Mouse (Mus musculus) CH12.LX (cell line): ENCODE measurements around the gene Olfr193. TPM values are rescaled to one million over a fixed set of nuclear protein-coding genes. Genes with fewer than 3 reads are reported as not detected.
"Not testable (repeated sequence)": the region's sequence is repeated elsewhere in the genome, so short reads cannot be mapped to it uniquely, and the experiment has no call there.

Experiments used
- DNase-seq: peaks from one replicate; pipeline ENCODE4 v3.0.0-alpha.2; 2013; ENCODE audit errors: extremely low read depth
- H3K27ac ChIP-seq: 2 replicates; pipeline ENCODE4 v1.5.1; 2012; ENCODE audit warnings: low read depth, mild to moderate bottlenecking, control low read depth, moderate library complexity; ENCODE audit not compliant: insufficient read depth
- H3K27me3 ChIP-seq: replicated peaks from 2 replicates; pipeline ENCODE3; 2012; ENCODE audit warnings: inconsistent platforms
- H3K36me3 ChIP-seq, 2 experiments: replicated peaks in 1 of 2; 2 replicates each; pipeline versions ENCODE3 to v1.6.1; 2012; ENCODE audit warnings: inconsistent platforms in 1 of 2, low read length in 1 of 2, mild to moderate bottlenecking in 1 of 2, mixed read lengths in 1 of 2, moderate library complexity in 1 of 2; ENCODE audit not compliant: control insufficient read depth in 1 of 2, insufficient read depth in 1 of 2
- H3K4me1 ChIP-seq, 2 experiments: 2 replicates each; pipeline ENCODE4 v1.6.1; 2012; ENCODE audit warnings: inconsistent platforms in 1 of 2, moderate library complexity in 1 of 2; ENCODE audit not compliant: insufficient read depth in 2 of 2, control insufficient read depth in 1 of 2
- H3K4me2 ChIP-seq: 2 replicates; pipeline ENCODE4 v1.6.1; 2012; ENCODE audit warnings: low read depth, mild to moderate bottlenecking, control low read depth; ENCODE audit not compliant: poor library complexity, insufficient read depth, severe bottlenecking
- H3K4me3 ChIP-seq, 3 experiments: fragments of 150-350 bp in 1 of 3; sonication (generic) in 1 of 3; replicated peaks in 1 of 3; 2 replicates each; pipeline versions ENCODE3 to v1.5.1; 2011 to 2012; ENCODE audit warnings: low read depth in 2 of 3, low read length in 2 of 3, mild to moderate bottlenecking in 2 of 3, moderate library complexity in 2 of 3, control low read depth in 1 of 3, improper control_type of control experiment in 1 of 3, inconsistent platforms in 1 of 3, mixed read lengths in 1 of 3; ENCODE audit not compliant: poor library complexity in 1 of 3
- H3K79me2 ChIP-seq: replicated peaks from 2 replicates; pipeline ENCODE4 v1.6.1; 2012; ENCODE audit warnings: mild to moderate bottlenecking, moderate library complexity; ENCODE audit not compliant: control insufficient read depth, poor library complexity, insufficient read depth, severe bottlenecking; ENCODE audit errors: extremely low read depth
- H3K9ac ChIP-seq: 2 replicates; pipeline ENCODE4 v1.6.1; 2012; ENCODE audit warnings: low read depth, mild to moderate bottlenecking, control low read depth, moderate library complexity; ENCODE audit not compliant: insufficient read depth
- H3K9me3 ChIP-seq: replicated peaks from 2 replicates; pipeline ENCODE3; 2012; ENCODE audit warnings: low read length, inconsistent platforms, mixed read lengths
- GABPA ChIP-seq: IDR thresholded peaks from 2 replicates; pipeline ENCODE4 v1.6.1; 2012; ENCODE audit warnings: low read depth, low read length, improper control_type of control experiment, inconsistent platforms; ENCODE audit not compliant: insufficient replicate concordance
- HCFC1 ChIP-seq: IDR thresholded peaks from 2 replicates; pipeline ENCODE4 v1.6.1; 2012; ENCODE audit warnings: low read depth, mild to moderate bottlenecking, inconsistent platforms, low read length, improper control_type of control experiment
- KAT2A ChIP-seq: IDR thresholded peaks from 2 replicates; pipeline ENCODE4 v1.6.1; 2012; ENCODE audit warnings: low read length, improper control_type of control experiment, inconsistent platforms; ENCODE audit not compliant: insufficient replicate concordance
- MEF2A ChIP-seq: IDR thresholded peaks from 2 replicates; pipeline ENCODE4 v1.6.1; 2014; ENCODE audit warnings: low read depth, mild to moderate bottlenecking, inconsistent platforms, low read length, improper control_type of control experiment, borderline replicate concordance
- NELFE ChIP-seq: IDR thresholded peaks from 2 replicates; pipeline ENCODE4 v1.6.1; 2011; ENCODE audit warnings: low read depth, low read length, improper control_type of control experiment
- PAX5 ChIP-seq: IDR thresholded peaks from 2 replicates; pipeline ENCODE4 v1.6.1; 2012; ENCODE audit warnings: low read length, inconsistent platforms, mixed read lengths
- RAD21 ChIP-seq: IDR thresholded peaks from 2 replicates; pipeline ENCODE4 v1.6.1; 2011; ENCODE audit warnings: low read depth, mild to moderate bottlenecking, low read length, improper control_type of control experiment, moderate library complexity
- SIN3A ChIP-seq: IDR thresholded peaks from 2 replicates; pipeline ENCODE4 v1.6.1; 2012; ENCODE audit warnings: low read length, improper control_type of control experiment, inconsistent platforms
- SMC3 ChIP-seq: IDR thresholded peaks from 2 replicates; pipeline ENCODE4 v1.6.1; 2011; ENCODE audit warnings: low read depth, low read length, improper control_type of control experiment
- TCF12 ChIP-seq: IDR thresholded peaks from 2 replicates; pipeline ENCODE4 v1.6.1; 2014; ENCODE audit warnings: low read depth, mild to moderate bottlenecking, inconsistent platforms, low read length, improper control_type of control experiment
- ZMIZ1 ChIP-seq: IDR thresholded peaks from 2 replicates; pipeline ENCODE4 v1.6.1; 2012; ENCODE audit warnings: low read depth, mild to moderate bottlenecking, inconsistent platforms, low read length, improper control_type of control experiment
- dilution Hi-C: fragments of 300-500 bp; cut with MboI; formaldehyde crosslinking; loops from 2 replicates; pipeline ENCODE4 v1.14.3; 2020; ENCODE audit warnings: low sequenced_read_pairs; ENCODE audit not compliant: extremely low pct_unique_long_range_greater_than_20kb, extremely low pct_ligation_motif_present
- in situ Hi-C: fragments of 300-500 bp; cut with MboI; formaldehyde crosslinking; loops from 3 replicates; pipeline ENCODE4 v1.14.3; 2019; ENCODE audit warnings: low sequenced_read_pairs, low pct_ligation_motif_present, low pct_unique_long_range_greater_than_20kb, mixed read lengths
- polyA plus RNA-seq: library from polyadenylated mRNA; unstranded; fragments of >175 nt; gene quantifications from 2 replicates; pipeline ENCODE4 v1.2.1, GENCODE M21; 2012; ENCODE audit warnings: low read depth; ENCODE audit not compliant: insufficient read length
- total RNA-seq, 2 experiments: library from RNA; depleted of rRNA; stranded (reverse); fragments of 300-350 nt in 1 of 2; fragments of >200 nt in 1 of 2; gene quantifications; 2 replicates each; pipeline ENCODE4 v1.2.3; 2012 to 2014

Olfr193 gene
- total and polyA plus RNA-seq, 3 experiments = not detected

DNA sequence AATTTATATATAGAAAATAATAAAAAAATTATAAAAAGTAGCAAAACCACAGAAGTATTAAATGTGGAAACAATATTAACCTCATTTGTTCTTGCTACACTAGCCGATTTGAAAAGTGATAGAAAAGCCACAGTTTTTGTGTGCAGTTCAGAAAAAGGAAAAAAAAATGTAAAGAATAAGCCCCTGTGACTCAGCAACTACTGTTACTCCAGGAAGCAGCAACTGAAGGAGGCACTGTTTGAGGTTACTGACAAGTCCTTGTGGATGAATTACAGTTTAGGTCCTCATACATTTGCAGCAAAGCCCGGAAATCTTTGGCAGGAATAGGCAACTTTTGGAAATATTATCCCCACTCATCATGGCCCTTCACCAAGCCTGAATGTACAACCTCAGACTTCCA, 6.4 kb downstream of the Olfr193 start:
- H3K9ac ChIP-seq = no peak overlapping the region
- H3K79me2 ChIP-seq = no peaks in the 10 kb centered on the region
- dilution Hi-C loops (no loop called here), in situ Hi-C loops (no loop called here)
- H3K4me2 ChIP-seq = no peak overlapping the region
- no peaks in the 10 kb centered on the region for H3K36me3 ChIP-seq
- no peak overlapping the region for H3K4me3 ChIP-seq
- no peak overlapping the region for H3K27ac ChIP-seq
- H3K9me3 ChIP-seq = no peaks in the 10 kb centered on the region
- H3K4me1 ChIP-seq = no peaks in the 10 kb centered on the region
- TF ChIP-seq ZMIZ1 (no peak), RAD21 (no peak), NELFE (no peak), SIN3A (no peak), MEF2A (no peak)
- TF ChIP-seq, all 38 proteins: peak for 0
- H3K27me3 ChIP-seq = no peaks in the 10 kb centered on the region
- no peak for DNase-seq

GRCm38 (mm10) chr16:59089722-59090121, 22.0 kb downstream of the Olfr193 start, which contains the start of gene Olfr191:
Gene Olfr191, minus strand, starts transcription at chr16:59089822.
- H3K4me1 ChIP-seq, H3K9ac ChIP-seq, H3K27ac ChIP-seq, in situ Hi-C loops, H3K4me2 ChIP-seq, H3K79me2 ChIP-seq, H3K36me3 ChIP-seq, H3K9me3 ChIP-seq, dilution Hi-C loops, H3K4me3 ChIP-seq, H3K27me3 ChIP-seq, DNase-seq: not testable (repeated sequence)

GRCm38 (mm10) chr16:59081113-59081512, 30.6 kb downstream of the Olfr193 start:
- H3K9ac ChIP-seq, H3K4me1 ChIP-seq, H3K4me2 ChIP-seq, H3K27me3 ChIP-seq, in situ Hi-C loops, H3K27ac ChIP-seq, H3K4me3 ChIP-seq, H3K79me2 ChIP-seq, H3K9me3 ChIP-seq, H3K36me3 ChIP-seq, DNase-seq, dilution Hi-C loops: not testable (repeated sequence)

- H3K4me3 ChIP-seq = no peak within 1 kb of the TSS
- H3K27me3 ChIP-seq = no peaks in the 10 kb centered on the region
- H3K9ac ChIP-seq = no peak within 1 kb of the TSS
- no peak within 1 kb of the TSS for H3K27ac ChIP-seq
- H3K4me1 ChIP-seq = no peaks in the 10 kb centered on the region
- no peaks in the 10 kb centered on the region for H3K9me3 ChIP-seq
- H3K79me2 ChIP-seq = no peaks in the 10 kb centered on the region
- in situ Hi-C loops = no loop called here
- TF ChIP-seq SMC3 = no peak
- TF ChIP-seq KAT2A = no peak
- no peak for TF ChIP-seq PAX5
- no peak for TF ChIP-seq GABPA
- no peak for TF ChIP-seq TCF12
- no peak for TF ChIP-seq MEF2A
- no peak for TF ChIP-seq HCFC1
- TF ChIP-seq NELFE = no peak
- no peak within 1 kb of the TSS for H3K4me2 ChIP-seq
- dilution Hi-C loops = no loop called here
- H3K36me3 ChIP-seq = no peaks in the 10 kb centered on the region
- DNase-seq = no peak
Measured at GRCm38 (mm10) chr16:59077905-59078304, 33.8 kb downstream of the Olfr193 start, which contains the start of gene Olfr190. Gene Olfr190, minus strand, starts transcription at chr16:59078005.
